Mouse (Mus musculus): ENCODE results near the gene Ppp1ca.

Gene Ppp1ca

DNA sequence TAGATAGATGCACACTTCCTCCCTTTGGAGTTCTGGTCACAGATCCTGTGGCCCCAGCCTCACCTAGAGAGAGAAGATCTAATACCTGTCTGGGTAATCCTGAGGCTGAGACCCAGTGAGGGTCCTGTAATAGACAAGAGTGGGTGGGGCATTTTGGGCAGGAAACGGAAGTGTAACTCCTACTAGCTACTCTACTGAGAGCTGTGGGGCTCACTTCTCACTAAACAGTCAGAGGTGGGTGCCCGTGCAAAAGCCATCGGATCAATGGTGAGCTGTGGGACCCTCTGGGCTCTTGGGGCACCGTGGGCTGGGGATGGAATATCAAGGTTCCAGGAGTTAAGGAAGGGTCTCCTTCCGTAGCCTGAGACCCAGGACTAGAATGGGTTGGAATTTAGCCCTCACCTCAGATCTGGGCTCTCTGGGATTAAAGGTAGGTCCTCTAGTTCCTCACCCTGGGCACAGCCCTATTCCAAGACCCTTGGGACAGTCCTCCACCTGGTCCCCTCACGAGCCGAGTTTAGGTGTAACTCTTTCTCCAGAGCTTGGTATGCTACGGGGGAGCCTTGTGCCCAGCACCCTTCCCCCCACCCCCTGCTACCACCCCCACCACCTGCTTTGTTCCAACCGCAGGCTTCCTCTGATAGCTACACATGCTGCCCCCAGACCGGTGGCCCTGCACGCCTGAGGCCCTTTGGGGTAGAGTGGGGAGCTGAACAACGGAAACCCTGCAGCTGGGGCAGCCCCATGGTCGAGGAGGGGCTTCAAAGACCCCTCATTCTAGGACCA lies 37.2 kb upstream of the Ppp1ca start:
- in situ Hi-C loops (cut with MboI): no loop called here

GRCm38 (mm10) chr19:4155223-4156072 lies 36.4 kb upstream of the Ppp1ca start:
- in situ Hi-C loops (cut with MboI): no loop called here

- in situ Hi-C loops (cut with MboI): no loop called here
These were observed 35.7 kb upstream of the Ppp1ca start for GRCm38 (mm10) chr19:4156073-4156579.

- in situ Hi-C loops (cut with MboI): no loop called here
These were observed 35.1 kb upstream of the Ppp1ca start for GRCm38 (mm10) chr19:4156771-4157170.

DNA sequence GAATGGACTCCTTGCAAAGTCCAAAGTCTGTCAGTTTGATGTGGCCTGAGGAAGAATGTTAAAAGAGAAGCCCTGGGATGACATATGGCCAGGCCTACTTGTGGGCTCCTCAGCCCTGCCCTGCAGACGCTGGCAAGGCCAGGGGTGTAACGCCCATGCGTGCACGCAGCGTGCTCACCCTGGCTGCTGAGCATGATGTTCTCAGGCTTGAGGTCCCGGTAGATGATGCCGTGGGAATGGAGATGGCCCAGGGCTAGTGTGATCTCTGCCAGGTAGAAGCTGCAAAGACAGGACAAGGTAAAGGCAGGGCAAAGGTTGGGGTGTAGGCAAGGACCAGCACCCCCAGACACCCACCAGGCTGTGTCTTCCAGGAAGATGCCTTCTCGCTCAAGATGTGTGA lies 32.8 kb upstream of the Ppp1ca start:
- in situ Hi-C loops (cut with MboI): no loop called here

DNA sequence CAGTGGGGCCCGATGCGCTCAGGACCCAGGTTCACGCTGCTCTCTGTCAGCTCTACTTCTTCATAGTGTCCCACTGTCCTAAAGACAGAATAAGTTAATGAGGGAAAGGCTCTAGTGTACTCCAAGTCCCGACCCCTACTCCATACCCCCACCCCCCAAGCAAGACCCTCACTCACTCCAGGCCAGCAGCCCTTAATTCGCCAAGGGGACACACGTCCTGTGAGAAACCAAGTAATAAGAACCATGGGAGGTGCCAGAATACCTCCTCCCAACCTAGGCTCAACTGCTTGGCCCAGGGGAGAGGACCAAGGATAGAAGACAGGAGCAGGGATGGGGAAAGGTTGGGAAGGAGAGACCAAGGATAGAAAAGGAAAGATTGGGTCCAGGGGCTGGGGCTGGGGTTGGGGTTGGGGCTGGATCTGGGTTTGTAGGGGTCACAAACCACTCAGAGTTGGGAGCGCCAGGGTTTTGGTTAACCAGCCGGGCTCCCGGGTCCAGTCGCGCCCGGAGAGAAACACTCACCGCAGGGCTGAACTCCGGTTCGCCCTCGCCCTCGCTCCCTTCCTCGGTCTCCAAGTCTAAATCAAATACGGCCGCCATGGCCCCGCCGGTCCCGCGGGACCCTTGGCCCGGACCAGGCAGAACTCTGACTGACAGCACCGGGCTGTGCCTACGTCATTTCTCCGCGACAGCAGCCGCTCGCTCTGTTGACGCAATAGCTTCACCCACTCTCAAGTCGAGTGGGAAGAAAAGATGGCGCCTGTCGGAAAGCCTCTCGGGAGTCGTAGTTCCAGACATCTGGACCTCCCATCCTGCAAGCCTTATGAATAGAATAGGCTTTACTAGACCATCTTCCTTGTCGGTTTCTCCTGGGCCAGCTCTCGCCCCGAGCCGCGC lies 29.0 kb upstream of the Ppp1ca start, which contains the start of gene Rps6kb2:
Gene Rps6kb2, minus strand, starts transcription at position 709 of the 897 bp plus-strand sequence.
- in situ Hi-C loops (cut with MboI): no loop called here

DNA sequence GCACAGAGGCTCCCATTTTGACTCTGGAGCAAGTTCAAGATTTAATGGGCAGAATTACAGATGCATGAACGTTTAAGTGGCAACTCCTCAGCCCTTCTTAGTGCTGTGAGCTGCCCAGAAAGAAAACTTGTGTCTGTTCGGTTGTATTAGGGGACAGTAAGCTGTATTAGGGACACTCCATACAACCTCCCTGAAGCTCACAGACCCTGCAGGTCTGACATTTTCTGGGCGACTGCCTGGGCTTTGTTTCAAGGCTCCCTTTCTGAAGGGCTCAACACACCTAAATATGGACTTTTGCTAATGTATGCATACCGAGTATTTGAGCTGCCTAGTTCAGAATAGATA lies 28.4 kb upstream of the Ppp1ca start:
- in situ Hi-C loops (cut with MboI): no loop called here

- in situ Hi-C loops (cut with MboI): no loop called here
These were observed 27.8 kb upstream of the Ppp1ca start for GRCm38 (mm10) chr19:4164100-4164499.

DNA sequence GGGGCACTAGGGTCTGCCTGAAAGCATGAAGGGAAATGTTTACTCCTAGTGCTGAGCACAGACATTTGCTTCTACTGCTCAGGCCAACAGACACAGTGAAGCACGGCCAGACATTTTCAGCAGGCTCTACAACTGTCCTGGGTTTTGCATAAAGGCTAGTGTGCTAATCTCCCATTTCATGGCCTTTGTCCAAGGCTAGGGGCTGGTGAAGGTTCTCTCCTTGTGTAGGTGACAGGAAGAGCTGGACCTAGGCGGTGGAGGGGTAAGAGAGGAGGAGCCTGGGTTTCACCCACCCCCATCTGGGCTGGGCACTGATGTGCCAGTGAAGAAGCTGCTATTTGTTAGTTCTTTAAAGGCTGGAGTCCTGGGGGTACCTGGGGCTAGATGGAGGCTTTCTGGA lies 27.1 kb upstream of the Ppp1ca start:
- in situ Hi-C loops (cut with MboI): no loop called here

GRCm38 (mm10) chr19:4166678-4167476 lies 25.0 kb upstream of the Ppp1ca start:
- in situ Hi-C loops (cut with MboI): no loop called here

DNA sequence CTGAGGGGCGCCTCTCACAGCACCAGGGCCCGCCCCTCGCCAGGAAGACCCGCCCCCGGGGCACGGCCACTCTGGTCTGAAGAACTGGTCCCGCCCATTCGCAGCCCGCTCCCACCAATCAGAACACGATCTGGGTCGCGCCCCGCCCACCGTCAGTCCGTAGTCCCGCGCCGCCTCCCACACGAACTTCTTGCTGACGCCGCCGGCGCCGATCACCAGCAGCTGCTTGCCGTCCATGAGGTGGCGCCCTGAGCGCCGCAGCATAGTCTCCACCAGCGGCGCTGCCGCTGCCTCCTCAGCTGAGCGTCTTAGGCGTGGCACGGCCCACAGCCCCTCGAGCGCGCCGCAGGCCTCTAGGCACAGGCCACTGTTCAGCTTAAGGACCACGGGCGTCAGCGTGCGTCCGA lies 22.5 kb upstream of the Ppp1ca start:
- in situ Hi-C loops (cut with MboI): no loop called here

DNA sequence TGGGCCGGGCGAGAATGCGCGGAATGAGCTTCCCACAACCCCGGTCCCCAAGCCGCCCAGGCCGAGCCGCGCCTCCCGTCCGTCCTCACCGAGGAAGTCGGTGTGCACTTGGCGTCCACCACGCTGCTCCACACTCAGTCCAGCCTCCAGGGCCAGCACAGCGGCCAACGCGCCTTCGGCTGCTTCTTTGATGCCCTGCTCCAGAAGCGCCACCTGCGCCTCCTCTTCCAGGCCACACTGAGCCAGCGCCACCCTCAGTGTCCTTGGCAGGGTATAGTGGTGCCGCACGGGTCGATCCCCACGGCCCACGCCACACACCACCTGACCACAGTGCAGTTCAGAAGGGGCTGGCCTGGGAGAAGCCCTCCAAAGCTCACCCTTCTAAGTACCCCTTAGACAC lies 22.1 kb upstream of the Ppp1ca start:
- in situ Hi-C loops (cut with MboI): no loop called here

DNA sequence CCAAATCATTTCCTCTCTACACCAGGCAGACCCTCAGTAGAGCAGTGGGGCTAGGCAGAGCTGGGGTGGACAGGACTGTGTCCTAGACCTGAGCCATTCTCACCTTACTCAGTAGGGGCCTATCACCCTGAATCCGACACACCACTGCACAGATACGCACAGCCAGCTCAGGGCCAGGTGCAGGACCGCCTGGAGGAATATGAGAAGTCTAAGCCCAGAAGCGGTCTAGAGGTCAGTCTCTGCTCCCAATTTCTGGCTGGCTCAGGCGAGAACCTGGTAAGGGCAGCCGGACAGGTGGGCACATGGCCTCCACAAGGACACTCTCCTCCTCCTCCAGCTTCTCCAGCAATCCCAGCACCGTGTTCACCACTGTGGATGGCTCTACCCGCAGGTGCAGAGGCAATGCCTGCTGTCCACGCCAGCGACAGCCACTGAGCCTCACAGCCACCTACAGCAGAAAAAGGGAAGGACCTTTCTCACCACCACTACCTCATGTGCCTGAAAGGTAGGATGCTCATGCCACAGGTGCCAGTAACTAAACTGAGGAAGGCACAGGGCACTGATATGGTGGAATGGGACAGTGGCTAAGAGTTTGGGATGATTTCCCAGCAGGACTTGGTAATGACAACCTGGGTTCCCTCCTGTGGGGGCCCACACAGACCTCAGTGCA lies 21.0 kb upstream of the Ppp1ca start:
- in situ Hi-C loops (cut with MboI): no loop called here

- in situ Hi-C loops (cut with MboI): no loop called here
These were observed 20.2 kb upstream of the Ppp1ca start for GRCm38 (mm10) chr19:4171393-4172290.

DNA sequence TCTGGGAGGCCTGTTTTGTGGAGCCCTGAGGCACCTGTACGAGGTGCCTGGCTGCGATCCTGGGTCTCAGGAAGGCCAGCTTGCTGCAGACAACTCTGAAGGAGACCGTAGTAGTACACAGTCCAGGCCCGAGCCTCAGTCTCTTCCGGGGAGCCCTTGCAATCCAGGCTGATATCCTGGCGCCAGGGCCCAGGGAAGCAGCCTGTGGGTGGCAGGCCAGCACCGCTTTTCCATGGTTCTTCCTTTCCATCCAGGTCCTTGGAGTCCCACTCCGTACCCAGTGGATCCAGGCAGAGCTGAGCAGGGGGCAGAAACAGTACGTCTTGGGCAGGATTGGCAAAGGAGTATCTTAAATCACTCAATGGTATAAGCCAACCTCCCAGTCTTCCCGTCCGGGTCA lies 18.9 kb upstream of the Ppp1ca start:
- in situ Hi-C loops (cut with MboI): no loop called here

DNA sequence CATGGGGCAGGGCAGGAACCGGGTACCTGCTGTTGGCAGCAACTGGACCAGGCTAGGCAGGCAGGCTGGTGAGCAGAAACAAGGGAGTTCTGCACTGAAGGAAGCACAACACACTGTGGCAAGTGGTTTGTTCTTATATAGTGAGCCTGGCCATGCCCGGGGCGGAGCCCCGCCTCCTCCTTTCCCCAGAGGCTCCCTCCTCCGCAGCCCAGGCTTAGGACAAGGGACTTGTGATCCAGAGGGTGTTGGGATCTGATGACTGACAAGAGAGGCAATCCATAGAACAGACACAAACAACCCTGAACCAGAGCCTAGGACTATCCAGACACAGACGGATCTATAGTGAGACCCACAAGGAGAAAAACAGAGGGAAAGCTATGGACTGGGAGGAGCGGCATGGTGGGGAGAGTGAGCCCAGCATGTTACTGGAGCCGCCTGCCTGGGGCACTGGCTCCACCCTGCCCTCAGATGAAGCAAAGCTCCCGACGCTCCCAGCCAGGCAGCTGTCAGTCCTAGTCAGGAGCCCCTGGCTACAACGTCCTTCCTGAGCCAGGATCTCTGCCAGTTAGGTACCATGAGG lies 16.4 kb upstream of the Ppp1ca start, which contains the start of gene Carns1:
Gene Carns1, minus strand, starts transcription at position 112 of the 580 bp plus-strand sequence.
- in situ Hi-C loops (cut with MboI): no loop called here

GRCm38 (mm10) chr19:4180411-4180810 lies 11.5 kb upstream of the Ppp1ca start:
- in situ Hi-C loops (cut with MboI): no loop called here

DNA sequence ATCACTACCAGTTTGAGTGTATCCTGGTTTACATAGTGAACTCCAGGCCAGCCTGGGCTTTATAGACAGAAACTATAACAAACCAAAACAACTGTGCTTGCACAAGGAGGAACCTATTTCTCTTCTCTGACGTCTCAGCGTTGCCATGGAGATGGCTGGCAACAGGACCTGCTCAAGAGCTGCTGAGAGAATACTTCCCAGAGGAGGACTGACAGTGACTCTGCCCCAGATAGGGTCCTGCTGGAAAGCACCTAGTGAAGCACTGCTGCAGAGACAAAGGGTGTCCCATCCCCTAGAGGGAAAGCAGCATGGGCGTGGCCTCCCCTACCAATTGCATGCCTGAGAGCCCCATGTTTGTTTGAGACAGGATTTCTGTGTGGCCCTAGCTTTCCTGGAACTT lies 10.0 kb upstream of the Ppp1ca start:
- in situ Hi-C loops (cut with MboI): no loop called here

- in situ Hi-C loops (cut with MboI): no loop called here
These were observed 8.2 kb upstream of the Ppp1ca start for GRCm38 (mm10) chr19:4183689-4184088.
